Mouse (Mus musculus) midbrain, embryonic 14.5 days (tissue): Measurements from ENCODE around the gene Fam83g. TPM values are rescaled to one million over a fixed set of nuclear protein-coding genes. Genes with fewer than 3 reads are reported as not detected.

Experiments
- ATAC-seq: fragments of 200-750 bp; cut with Nextera tagmentation; 2 replicates; pipeline ENCODE4 v1.8.0; 2017; ENCODE audit warnings: moderate number of reproducible peaks, moderate library complexity; ENCODE audit not compliant: low FRiP score, low TSS enrichment
- DNase-seq: peaks from one replicate; pipeline ENCODE4 v3.0.0-alpha.2; 2015
- H3K27ac ChIP-seq: fragments of 300-500 bp; sonication (generic); replicated peaks from 2 replicates; pipeline ENCODE4 v1.5.1; 2014; ENCODE audit warnings: mild to moderate bottlenecking, low read depth, low read length, moderate library complexity
- H3K27me3 ChIP-seq: fragments of 300-500 bp; sonication (generic); 2 replicates; pipeline ENCODE4 v1.6.1; 2014; ENCODE audit warnings: low read length, control low read depth, mixed read lengths; ENCODE audit not compliant: control insufficient read depth, insufficient read depth
- H3K36me3 ChIP-seq: fragments of 300-500 bp; sonication (generic); 2 replicates; pipeline ENCODE4 v1.6.1; 2014; ENCODE audit warnings: low read length, control low read depth; ENCODE audit not compliant: control insufficient read depth, insufficient read depth
- H3K4me1 ChIP-seq: fragments of 300-500 bp; sonication (generic); 2 replicates; pipeline ENCODE4 v1.6.1; 2014; ENCODE audit warnings: mild to moderate bottlenecking, antibody characterized with exemption, low read length, control low read depth; ENCODE audit not compliant: control insufficient read depth, insufficient read depth
- H3K4me2 ChIP-seq: fragments of 300-500 bp; sonication (generic); 2 replicates; pipeline ENCODE4 v1.6.1; 2014; ENCODE audit warnings: mild to moderate bottlenecking, low read length, moderate library complexity
- H3K4me3 ChIP-seq: fragments of 300-500 bp; sonication (generic); replicated peaks from 2 replicates; pipeline ENCODE4 v1.5.1; 2014; ENCODE audit warnings: low read depth, low read length
- H3K9ac ChIP-seq: fragments of 300-500 bp; sonication (generic); replicated peaks from 2 replicates; pipeline ENCODE4 v1.6.1; 2014; ENCODE audit warnings: mild to moderate bottlenecking, low read length, moderate library complexity
- H3K9me3 ChIP-seq: fragments of 300-500 bp; sonication (generic); 2 replicates; pipeline ENCODE4 v1.6.1; 2016; ENCODE audit warnings: low read length, control low read depth, mixed read lengths; ENCODE audit not compliant: control insufficient read depth
- WGBS: fragments of 180-500 bp; shearing (Covaris S2); extraction: QIAGEN DNeasy Blood & Tissue Kit; methylation state at CpG from one replicate; pipeline ENCODE4 v1.1.7; 2014; 5-methylcytosine and 5-hydroxymethylcytosine counted together
- polyA plus RNA-seq: library from polyadenylated mRNA; unstranded; fragments of >200 nt; fragmentation: Nextera tagmentation; extraction: Ambion mirVana; gene quantifications from 2 replicates; pipeline ENCODE4 v1.2.1, GENCODE M21; 2014

Gene Fam83g
- polyA plus RNA-seq, 1 experiment from 2014 or later, result 0.11 TPM

- Histone ChIP-seq H3K9ac (no peak overlapping the region), H3K4me1 (no peaks in the 10 kb centered on the region), H3K9me3 (no peaks in the 10 kb centered on the region), H3K4me2 (no peak overlapping the region), H3K36me3 (no peaks in the 10 kb centered on the region), H3K4me3 (no peak overlapping the region), H3K27me3 (no peaks in the 10 kb centered on the region), H3K27ac (no peak overlapping the region)
- DNase-seq (no peak), ATAC-seq (no peak)
These were observed 15.0 kb downstream of the Fam83g start for GRCm38 (mm10) chr11:61698852-61699251.

GRCm38 (mm10) chr11:61699460-61699859 is 15.6 kb downstream of the Fam83g start:
- no peak for DNase-seq
- no peaks in the 10 kb centered on the region for H3K27me3 ChIP-seq
- H3K36me3 ChIP-seq, result no peaks in the 10 kb centered on the region
- H3K9ac ChIP-seq, result no peak overlapping the region
- no peaks in the 10 kb centered on the region for H3K4me1 ChIP-seq
- WGBS, result 92% methylated on average over 5 of the region's 5 CpGs
- H3K4me3 ChIP-seq, result no peak overlapping the region
- H3K27ac ChIP-seq, result no peak overlapping the region
- no peak overlapping the region for H3K4me2 ChIP-seq
- H3K9me3 ChIP-seq, result no peaks in the 10 kb centered on the region
- ATAC-seq, result no peak

GRCm38 (mm10) chr11:61699933-61700332 is 16.0 kb downstream of the Fam83g start:
- no peaks in the 10 kb centered on the region for H3K27me3 ChIP-seq
- no peaks in the 10 kb centered on the region for H3K9me3 ChIP-seq
- WGBS, result 52% methylated on average over 4 of the region's 4 CpGs
- H3K4me3 ChIP-seq, result no peak overlapping the region
- H3K9ac ChIP-seq, result no peak overlapping the region
- DNase-seq (peak; percentile 18), ATAC-seq (no peak)
- H3K36me3 ChIP-seq, result no peaks in the 10 kb centered on the region
- H3K4me2 ChIP-seq, result no peak overlapping the region
- no peaks in the 10 kb centered on the region for H3K4me1 ChIP-seq
- no peak overlapping the region for H3K27ac ChIP-seq

GRCm38 (mm10) chr11:61701696-61702095 is 17.8 kb downstream of the Fam83g start:
- H3K4me1 ChIP-seq, result no peaks in the 10 kb centered on the region
- no peak overlapping the region for H3K4me3 ChIP-seq
- H3K9ac ChIP-seq, result no peak overlapping the region
- no peaks in the 10 kb centered on the region for H3K9me3 ChIP-seq
- no peak overlapping the region for H3K4me2 ChIP-seq
- no peaks in the 10 kb centered on the region for H3K36me3 ChIP-seq
- 32% methylated on average over 5 of the region's 5 CpGs for WGBS
- H3K27me3 ChIP-seq, result no peaks in the 10 kb centered on the region
- DNase-seq (no peak), ATAC-seq (no peak)
- H3K27ac ChIP-seq, result no peak overlapping the region

- Histone ChIP-seq H3K36me3 (no peaks in the 10 kb centered on the region), H3K4me1 (no peaks in the 10 kb centered on the region), H3K9ac (no peak overlapping the region), H3K4me2 (no peak overlapping the region), H3K27ac (no peak overlapping the region), H3K4me3 (no peak overlapping the region), H3K9me3 (no peaks in the 10 kb centered on the region), H3K27me3 (no peaks in the 10 kb centered on the region)
- DNase-seq, result no peak
- no peak for ATAC-seq
- WGBS, result 98% methylated on average over 5 of the region's 5 CpGs
These were observed 18.6 kb downstream of the Fam83g start for GRCm38 (mm10) chr11:61702494-61702893.

GRCm38 (mm10) chr11:61705581-61705980 is 21.7 kb downstream of the Fam83g start:
- no peaks in the 10 kb centered on the region for H3K27me3 ChIP-seq
- H3K4me1 ChIP-seq, result no peaks in the 10 kb centered on the region
- ATAC-seq (no peak), DNase-seq (no peak)
- H3K36me3 ChIP-seq, result no peaks in the 10 kb centered on the region
- 82% methylated on average over 2 of the region's 2 CpGs for WGBS
- H3K27ac ChIP-seq, result no peak overlapping the region
- no peak overlapping the region for H3K4me3 ChIP-seq
- no peak overlapping the region for H3K9ac ChIP-seq
- no peaks in the 10 kb centered on the region for H3K9me3 ChIP-seq
- no peak overlapping the region for H3K4me2 ChIP-seq

- H3K36me3 ChIP-seq, result no peaks in the 10 kb centered on the region
- 60% methylated on average over 4 of the region's 4 CpGs for WGBS
- H3K4me3 ChIP-seq, result no peak overlapping the region
- no peak overlapping the region for H3K9ac ChIP-seq
- no peaks in the 10 kb centered on the region for H3K9me3 ChIP-seq
- DNase-seq (no peak), ATAC-seq (no peak)
- no peak overlapping the region for H3K4me2 ChIP-seq
- H3K27ac ChIP-seq, result no peak overlapping the region
- H3K4me1 ChIP-seq, result no peaks in the 10 kb centered on the region
- no peaks in the 10 kb centered on the region for H3K27me3 ChIP-seq
These were observed 22.3 kb downstream of the Fam83g start for GRCm38 (mm10) chr11:61706232-61706631.

- Histone ChIP-seq H3K27me3 (no peaks in the 10 kb centered on the region), H3K4me1 (no peaks in the 10 kb centered on the region), H3K4me2 (no peak overlapping the region), H3K4me3 (no peak overlapping the region), H3K36me3 (no peaks in the 10 kb centered on the region), H3K9ac (no peak overlapping the region), H3K9me3 (no peaks in the 10 kb centered on the region), H3K27ac (no peak overlapping the region)
- 66% methylated on average over 3 of the region's 3 CpGs for WGBS
- no peak for DNase-seq
- no peak for ATAC-seq
These were observed 25.0 kb downstream of the Fam83g start for GRCm38 (mm10) chr11:61708928-61709327.

GRCm38 (mm10) chr11:61713157-61713855 is 29.4 kb downstream of the Fam83g start:
- no peaks in the 10 kb centered on the region for H3K4me1 ChIP-seq
- ATAC-seq, result no peak
- H3K9me3 ChIP-seq, result no peaks in the 10 kb centered on the region
- H3K9ac ChIP-seq, result no peak overlapping the region
- no peak overlapping the region for H3K4me3 ChIP-seq
- no peak overlapping the region for H3K4me2 ChIP-seq
- no peaks in the 10 kb centered on the region for H3K27me3 ChIP-seq
- no peaks in the 10 kb centered on the region for H3K36me3 ChIP-seq
- no peak overlapping the region for H3K27ac ChIP-seq
- WGBS, result 58% methylated on average over 15 of the region's 15 CpGs
- no peak for DNase-seq
